Mouse (Mus musculus) liver, postnatal 0 days (tissue): ENCODE data around the gene Cln5.

Experiments used
- CTCF ChIP-seq: sonication (generic); IDR thresholded peaks from 2 replicates; pipeline ENCODE4 v1.5.1; 2016; ENCODE audit warnings: antibody characterized with exemption, low read depth
- EP300 ChIP-seq: IDR thresholded peaks from 2 replicates; pipeline ENCODE4 v1.6.1; 2016; ENCODE audit warnings: antibody characterized with exemption, low read depth, mild to moderate bottlenecking

GRCm38 (mm10) chr14:103034076-103034475 lies 35.9 kb upstream of the Cln5 start:
- TF ChIP-seq CTCF: no peak
- TF ChIP-seq EP300: no peak
